ENCODE assay signal across 11 mouse cellular contexts in the genomic region with DNA sequence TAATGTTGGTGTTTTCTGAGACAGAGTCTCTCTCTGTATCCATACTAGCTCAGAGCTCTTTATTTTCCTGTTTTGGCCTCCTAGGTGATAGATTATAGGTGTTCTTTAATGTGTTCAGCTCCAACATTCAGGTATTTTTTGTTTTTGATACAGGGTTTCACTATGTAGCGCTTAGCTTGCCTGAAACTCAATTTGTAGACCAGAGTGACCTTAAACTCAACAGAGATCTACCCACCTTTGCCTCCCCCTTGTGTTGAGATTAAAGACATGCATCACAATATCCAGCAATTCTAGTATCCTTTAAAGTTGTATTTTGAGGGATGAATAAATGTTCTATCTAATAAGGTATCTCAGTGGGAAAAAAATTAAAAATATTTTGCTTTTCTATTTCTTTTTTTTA.
DNase-seq lines count a peak whose midpoint lies in the region; ATAC-seq and TF ChIP-seq lines count a peak whose summit lies in the region.
"Had no signal": no experiment of that assay in that cellular context is flagged by ENCODE, and none has a peak within 500 bp of the region (broad histone marks: within the 10 kb centered on the region; RNA-seq: fewer than 3 reads in every experiment).

No protein-coding gene starts in this region.

- WGBS in forebrain, postnatal 0 days: 93% methylated on average over 1 of the region's 1 CpGs
- WGBS in forebrain, embryonic 13.5 days: 88% methylated on average over 1 of the region's 1 CpGs
- WGBS in limb, embryonic 14.5 days: 82% methylated on average over 1 of the region's 1 CpGs
- 100% methylated on average over 1 of the region's 1 CpGs for WGBS in limb, embryonic 10.5 days
- WGBS in thymus, adult 2 months: 97% methylated on average over 1 of the region's 1 CpGs

- TF ChIP-seq CTCF in forebrain, postnatal 0 days (IDR thresholded peaks at IDR 0.05; ENCODE audit: low read depth): peak; percentile 51
- no peak for TF ChIP-seq CTCF in thymus, adult 2 months (IDR thresholded peaks at IDR 0.05; ENCODE audit: borderline replicate concordance, control insufficient read depth, extremely low read depth, insufficient read depth, low read length, poor library complexity)

- peak; percentile 48; the same call in 1 of the 2 replicates for ATAC-seq in forebrain, postnatal 0 days
- no peak for ATAC-seq in forebrain, embryonic 13.5 days
- ATAC-seq in limb, embryonic 14.5 days (ENCODE audit: low FRiP score, low read depth): peak; percentile 41; the same call in 1 of the 2 replicates

- no peak for TF ChIP-seq POLR2A in limb, embryonic 14.5 days (IDR thresholded peaks at IDR 0.05; ENCODE audit: borderline replicate concordance, extremely low read depth, insufficient read depth, insufficient read length)
- TF ChIP-seq POLR2A in thymus, adult 2 months (IDR thresholded peaks at IDR 0.05; ENCODE audit: control insufficient read depth, extremely low read depth, insufficient read depth, low read length, poor library complexity): no peak

- no peaks in the 10 kb centered on the region for H3K9me3 ChIP-seq in forebrain, postnatal 0 days (ENCODE audit: low read length)
- H3K9me3 ChIP-seq in forebrain, embryonic 13.5 days (replicated peaks): no peaks in the 10 kb centered on the region
- no peaks in the 10 kb centered on the region for H3K9me3 ChIP-seq in limb, embryonic 14.5 days (ENCODE audit: control insufficient read depth, low read length)
- no peaks in the 10 kb centered on the region for H3K9me3 ChIP-seq in limb, embryonic 10.5 days (replicated peaks)
- H3K9me3 ChIP-seq: liver, embryonic 13.5 days had no signal

- DNase-seq in forebrain, postnatal 0 days: peak; percentile 11
- DNase-seq in limb, embryonic 14.5 days (ENCODE audit: low spot score): peak; percentile 11
- DNase-seq in limb, embryonic 10.5 days (ENCODE audit: low spot score): no peak
- peak; percentile 34 for DNase-seq in NIH3T3 (ENCODE audit: low read depth)
- peak; percentile 21 for DNase-seq in naive thymus-derived CD4-positive, alpha-beta T cell, adult 2 months (ENCODE audit: low read depth)
- DNase-seq in frontal cortex, postnatal 36 days (ENCODE audit: low spot score in 2 of 2): no peak
- DNase-seq in thymus, adult 2 months: no peak
- DNase-seq: cerebellum, adult 11-12 months; kidney, adult 8-10 months; liver, embryonic 13.5 days had no signal

- no peak overlapping the region for H3K4me3 ChIP-seq in forebrain, postnatal 0 days (ENCODE audit: low read depth, low read length)
- no peak overlapping the region for H3K4me3 ChIP-seq in forebrain, embryonic 13.5 days
- H3K4me3 ChIP-seq in limb, embryonic 14.5 days (replicated peaks; ENCODE audit: low read length): no peak overlapping the region
- H3K4me3 ChIP-seq in limb, embryonic 10.5 days: no peak overlapping the region
- no peak overlapping the region for H3K4me3 ChIP-seq in thymus, adult 2 months (ENCODE audit: control insufficient read depth, insufficient read depth, low read length)
- H3K4me3 ChIP-seq: liver, embryonic 13.5 days had no signal

- no peak overlapping the region for H3K27ac ChIP-seq in forebrain, postnatal 0 days (ENCODE audit: low read depth, low read length)
- H3K27ac ChIP-seq in forebrain, embryonic 13.5 days: no peak overlapping the region
- H3K27ac ChIP-seq in limb, embryonic 14.5 days (replicated peaks; ENCODE audit: low read depth, low read length): no peak overlapping the region
- no peak overlapping the region for H3K27ac ChIP-seq in limb, embryonic 10.5 days
- no peak overlapping the region for H3K27ac ChIP-seq in thymus, adult 2 months (ENCODE audit: control insufficient read depth, insufficient read depth, low read length)
- H3K27ac ChIP-seq: liver, embryonic 13.5 days had no signal

- H3K36me3 ChIP-seq in forebrain, postnatal 0 days (ENCODE audit: insufficient read depth): no peaks in the 10 kb centered on the region
- H3K36me3 ChIP-seq in forebrain, embryonic 13.5 days (ENCODE audit: poor library complexity, severe bottlenecking): 0 out of 2 replicates have a peak, but pooled peaks cover 6% of the 10 kb centered on the region
- H3K36me3 ChIP-seq in limb, embryonic 14.5 days (ENCODE audit: control insufficient read depth, insufficient read depth, low read length): peaks cover 25% of the 10 kb centered on the region
- H3K36me3 ChIP-seq in limb, embryonic 10.5 days: peaks cover 28% of the 10 kb centered on the region
- no peaks in the 10 kb centered on the region for H3K36me3 ChIP-seq in thymus, adult 2 months (ENCODE audit: control insufficient read depth, insufficient read depth, low read length)
- H3K36me3 ChIP-seq: liver, embryonic 13.5 days had no signal

- H3K27me3 ChIP-seq in forebrain, postnatal 0 days (ENCODE audit: insufficient read depth, low read length): no peaks in the 10 kb centered on the region
- no peaks in the 10 kb centered on the region for H3K27me3 ChIP-seq in forebrain, embryonic 13.5 days
- no peaks in the 10 kb centered on the region for H3K27me3 ChIP-seq in limb, embryonic 14.5 days (ENCODE audit: control insufficient read depth, insufficient read depth, low read length)
- no peaks in the 10 kb centered on the region for H3K27me3 ChIP-seq in limb, embryonic 10.5 days (ENCODE audit: low read depth, poor library complexity, severe bottlenecking)
- no peaks in the 10 kb centered on the region for H3K27me3 ChIP-seq in thymus, adult 2 months (ENCODE audit: control insufficient read depth, insufficient read depth, low read length)
- H3K27me3 ChIP-seq: liver, embryonic 13.5 days had no signal

- H3K4me2 ChIP-seq in forebrain, postnatal 0 days (ENCODE audit: low read depth): no peak overlapping the region
- no peak overlapping the region for H3K4me2 ChIP-seq in forebrain, embryonic 13.5 days
- H3K4me2 ChIP-seq in limb, embryonic 14.5 days (replicated peaks; ENCODE audit: low read depth, low read length, severe bottlenecking): no peak overlapping the region
- H3K4me2 ChIP-seq: liver, embryonic 13.5 days had no signal

- no peaks in the 10 kb centered on the region for H3K4me1 ChIP-seq in forebrain, postnatal 0 days (ENCODE audit: insufficient read depth)
- H3K4me1 ChIP-seq in forebrain, embryonic 13.5 days: no peaks in the 10 kb centered on the region
- no peaks in the 10 kb centered on the region for H3K4me1 ChIP-seq in limb, embryonic 14.5 days (ENCODE audit: control insufficient read depth, insufficient read depth, low read length)
- no peaks in the 10 kb centered on the region for H3K4me1 ChIP-seq in limb, embryonic 10.5 days
- H3K4me1 ChIP-seq in thymus, adult 2 months (replicated peaks; ENCODE audit: control insufficient read depth, insufficient read depth, low read length): no peaks in the 10 kb centered on the region
- H3K4me1 ChIP-seq: liver, embryonic 13.5 days had no signal

- no peak overlapping the region for H3K9ac ChIP-seq in forebrain, postnatal 0 days
- no peak overlapping the region for H3K9ac ChIP-seq in forebrain, embryonic 13.5 days
- no peak overlapping the region for H3K9ac ChIP-seq in limb, embryonic 14.5 days (ENCODE audit: low read depth, low read length, severe bottlenecking)
- H3K9ac ChIP-seq: liver, embryonic 13.5 days had no signal

Comparison
In these comparisons a context has a peak if more than half of its experiments do, and no peak if none do; other contexts are left out.
1. DNase-seq: peak in forebrain, postnatal 0 days (single experiment), limb, embryonic 14.5 days (single experiment), NIH3T3 (single experiment) and naive thymus-derived CD4-positive, alpha-beta T cell, adult 2 months (single experiment); none in limb, embryonic 10.5 days (single experiment), frontal cortex, postnatal 36 days (0 of 2) and thymus, adult 2 months (single experiment).